Mouse (Mus musculus) spleen, adult 2 months (tissue): Measurements from ENCODE around the gene Traf4.

Experiments used
- CTCF ChIP-seq: fragments of 200-500 bp; IDR thresholded peaks from 2 replicates; pipeline ENCODE4 v1.5.1; 2011; ENCODE audit warnings: mild to moderate bottlenecking, inconsistent platforms; ENCODE audit not compliant: insufficient read depth, insufficient read length, insufficient replicate concordance; ENCODE audit errors: extremely low read depth
- POLR2A ChIP-seq: fragments of 200-500 bp; IDR thresholded peaks from 2 replicates; pipeline ENCODE4 v1.6.1; 2011; ENCODE audit warnings: low read depth, low read length, inconsistent platforms

GRCm38 (mm10) chr11:78123782-78124181 is 41.6 kb downstream of the Traf4 start:
- TF ChIP-seq CTCF (no peak), POLR2A (no peak)
